Mouse (Mus musculus) liver, embryonic 15.5 days (tissue): ENCODE data around the gene Atp5g3. TPM values are rescaled to one million over a fixed set of nuclear protein-coding genes. Genes with fewer than 3 reads are reported as not detected.
"Not testable (repeated sequence)": the region's sequence is repeated elsewhere in the genome, so short reads cannot be mapped to it uniquely, and the experiment has no call there.

Source experiments
- ATAC-seq: fragments of 200-750 bp; cut with Nextera tagmentation; 2 replicates; pipeline ENCODE4 v1.8.0; 2017; ENCODE audit warnings: moderate number of reproducible peaks, mild to moderate bottlenecking, moderate library complexity; ENCODE audit not compliant: insufficient read depth
- H3K27ac ChIP-seq: fragments of 300-500 bp; sonication (generic); replicated peaks from 2 replicates; pipeline ENCODE4 v1.5.1; 2015; ENCODE audit warnings: mild to moderate bottlenecking, inconsistent platforms
- H3K27me3 ChIP-seq: fragments of 300-500 bp; sonication (generic); 2 replicates; pipeline ENCODE4 v1.6.1; 2015; ENCODE audit warnings: mild to moderate bottlenecking, inconsistent platforms
- H3K36me3 ChIP-seq: fragments of 300-500 bp; sonication (generic); replicated peaks from 2 replicates; pipeline ENCODE4 v1.6.1; 2015; ENCODE audit warnings: moderate library complexity, mild to moderate bottlenecking, inconsistent platforms
- H3K4me1 ChIP-seq: fragments of 300-500 bp; sonication (generic); replicated peaks from 2 replicates; pipeline ENCODE4 v1.6.1; 2015; ENCODE audit warnings: inconsistent platforms
- H3K4me2 ChIP-seq: fragments of 300-500 bp; sonication (generic); 2 replicates; pipeline ENCODE4 v1.6.1; 2015; ENCODE audit warnings: moderate library complexity, mild to moderate bottlenecking, inconsistent platforms
- H3K4me3 ChIP-seq: fragments of 300-500 bp; sonication (generic); replicated peaks from 2 replicates; pipeline ENCODE4 v1.5.1; 2015; ENCODE audit warnings: mild to moderate bottlenecking, inconsistent platforms
- H3K9ac ChIP-seq: fragments of 300-500 bp; sonication (generic); 2 replicates; pipeline ENCODE4 v1.6.1; 2015; ENCODE audit warnings: moderate library complexity, mild to moderate bottlenecking, inconsistent platforms
- H3K9me3 ChIP-seq: fragments of 300-500 bp; sonication (generic); replicated peaks from 2 replicates; pipeline ENCODE4 v1.6.1; 2016; ENCODE audit warnings: inconsistent platforms
- WGBS: fragments of 180-500 bp; shearing (Covaris S2); methylation state at CpG from one replicate; pipeline ENCODE4 v1.1.7; 2015; ENCODE audit warnings: mixed read lengths; ENCODE audit not compliant: insufficient replicate concordance; 5-methylcytosine and 5-hydroxymethylcytosine counted together
- polyA plus RNA-seq: library from polyadenylated mRNA; unstranded; fragments of >200 nt; fragmentation: Nextera tagmentation; extraction: Ambion mirVana; gene quantifications from 2 replicates; pipeline ENCODE4 v1.2.1, GENCODE M21; 2015

The Atp5g3 gene
- polyA plus RNA-seq, 1 experiment from 2014 or later = 686 TPM

DNA sequence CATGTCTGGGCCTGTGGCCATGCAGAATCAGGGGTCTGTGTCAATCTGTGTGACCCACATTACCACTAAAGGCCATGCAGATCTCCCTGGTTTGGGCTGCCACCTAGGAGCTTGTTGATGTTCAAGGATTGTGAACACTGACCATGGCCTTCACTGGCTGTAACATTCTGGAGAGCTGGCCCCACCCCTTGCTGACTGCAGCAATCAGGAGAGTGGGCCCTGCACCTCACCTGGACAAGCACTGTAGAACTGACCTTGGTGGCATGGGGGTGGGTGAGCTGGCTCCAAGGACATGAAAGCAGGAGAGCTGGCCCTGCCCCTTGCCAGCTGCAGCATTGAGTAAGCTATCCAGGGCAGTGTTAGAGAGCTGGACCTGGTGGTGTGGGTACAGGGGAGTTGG, 16.6 kb upstream of the Atp5g3 start:
- ATAC-seq = no peak
- Histone ChIP-seq H3K9ac (no peak overlapping the region), H3K4me1 (no peaks in the 10 kb centered on the region), H3K4me2 (no peak overlapping the region), H3K27ac (no peak overlapping the region), H3K9me3 (no peaks in the 10 kb centered on the region), H3K27me3 (peaks cover 1% of the 10 kb centered on the region; the same call in 1 of the 2 replicates), H3K36me3 (no peaks in the 10 kb centered on the region), H3K4me3 (no peak overlapping the region)

GRCm38 (mm10) chr2:73925539-73925938, 14.4 kb upstream of the Atp5g3 start:
- no peak for ATAC-seq
- H3K4me2 ChIP-seq = no peak overlapping the region
- WGBS = 48% methylated on average over 3 of the region's 3 CpGs
- H3K9ac ChIP-seq = no peak overlapping the region
- no peak overlapping the region for H3K27ac ChIP-seq
- no peaks in the 10 kb centered on the region for H3K36me3 ChIP-seq
- H3K4me1 ChIP-seq = no peaks in the 10 kb centered on the region
- no peaks in the 10 kb centered on the region for H3K27me3 ChIP-seq
- H3K4me3 ChIP-seq = no peak overlapping the region
- H3K9me3 ChIP-seq = no peaks in the 10 kb centered on the region

GRCm38 (mm10) chr2:73925089-73925488, 14.0 kb upstream of the Atp5g3 start:
- Histone ChIP-seq H3K27me3 (no peaks in the 10 kb centered on the region), H3K9ac (no peak overlapping the region), H3K27ac (no peak overlapping the region), H3K9me3 (no peaks in the 10 kb centered on the region), H3K4me3 (no peak overlapping the region), H3K36me3 (no peaks in the 10 kb centered on the region), H3K4me2 (no peak overlapping the region), H3K4me1 (no peaks in the 10 kb centered on the region)
- ATAC-seq = no peak
- WGBS = 24% methylated on average over 5 of the region's 5 CpGs

DNA sequence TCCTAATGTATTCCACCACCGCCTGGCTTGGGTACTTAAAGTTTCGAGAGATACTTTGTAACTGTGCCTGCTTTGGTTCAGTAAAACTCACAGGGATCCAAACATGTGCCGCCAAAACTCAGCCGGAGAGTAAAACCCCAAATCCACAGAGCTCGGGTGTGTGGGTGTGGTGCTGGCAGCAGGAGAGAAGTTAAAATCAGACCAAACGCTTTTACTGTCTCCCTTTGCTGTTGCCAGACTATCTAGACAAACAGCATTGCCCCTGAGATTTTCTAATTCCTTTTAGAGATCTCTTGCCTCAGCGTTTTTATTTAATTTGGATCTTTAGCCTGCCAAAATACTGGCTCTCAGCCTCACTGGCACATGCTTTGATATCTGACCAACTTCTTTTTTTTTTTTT, 8.5 kb upstream of the Atp5g3 start:
- peaks cover 10% of the 10 kb centered on the region for H3K27me3 ChIP-seq
- ATAC-seq = no peak
- no peak overlapping the region for H3K4me3 ChIP-seq
- no peak overlapping the region for H3K4me2 ChIP-seq
- H3K4me1 ChIP-seq = no peaks in the 10 kb centered on the region
- no peak overlapping the region for H3K27ac ChIP-seq
- H3K9ac ChIP-seq = no peak overlapping the region
- H3K36me3 ChIP-seq = no peaks in the 10 kb centered on the region
- no peaks in the 10 kb centered on the region for H3K9me3 ChIP-seq
- WGBS = 59% methylated on average over 7 of the region's 7 CpGs

- WGBS = 27% methylated on average over 3 of the region's 3 CpGs
- ATAC-seq = no peak
- peaks cover 25% of the 10 kb centered on the region for H3K36me3 ChIP-seq
- peak overlapping the region; percentile 88 for H3K4me2 ChIP-seq
- no peak overlapping the region for H3K4me3 ChIP-seq
- peaks cover 30% of the 10 kb centered on the region for H3K4me1 ChIP-seq
- no peak overlapping the region for H3K9ac ChIP-seq
- peaks cover 4% of the 10 kb centered on the region for H3K27me3 ChIP-seq
- H3K27ac ChIP-seq = no peak overlapping the region
- H3K9me3 ChIP-seq = no peaks in the 10 kb centered on the region
These were observed 1.1 kb upstream of the Atp5g3 start for GRCm38 (mm10) chr2:73912264-73912663.

GRCm38 (mm10) chr2:73910571-73911174, 453 bp downstream of the Atp5g3 start:
- H3K4me3 ChIP-seq = peak overlapping the region; percentile 99
- under 1% methylated on average over 48 of the region's 50 CpGs for WGBS
- H3K36me3 ChIP-seq = peaks cover 37% of the 10 kb centered on the region
- peak overlapping the region; percentile 95 for H3K27ac ChIP-seq
- peak overlapping the region; percentile 100 for H3K9ac ChIP-seq
- peak; percentile 68 for ATAC-seq
- peaks cover 30% of the 10 kb centered on the region for H3K4me1 ChIP-seq
- peaks cover 2% of the 10 kb centered on the region; the same call in 1 of the 2 replicates for H3K27me3 ChIP-seq
- H3K9me3 ChIP-seq = no peaks in the 10 kb centered on the region
- peak overlapping the region; percentile 88 for H3K4me2 ChIP-seq

GRCm38 (mm10) chr2:73909116-73909515, 2.0 kb downstream of the Atp5g3 start:
- Histone ChIP-seq H3K4me1 (peaks cover 37% of the 10 kb centered on the region), H3K36me3 (peaks cover 37% of the 10 kb centered on the region), H3K27ac (no peak overlapping the region), H3K27me3 (no peaks in the 10 kb centered on the region), H3K4me3 (no peak overlapping the region), H3K4me2 (0 out of 2 replicates have a peak overlapping the region, but pooled peaks have one; percentile 6), H3K9ac (no peak overlapping the region), H3K9me3 (no peaks in the 10 kb centered on the region)
- 78% methylated on average over 2 of the region's 2 CpGs for WGBS
- ATAC-seq = no peak

GRCm38 (mm10) chr2:73904679-73905078, 6.4 kb downstream of the Atp5g3 start:
- not testable (repeated sequence) for H3K27ac ChIP-seq, H3K27me3 ChIP-seq, H3K4me2 ChIP-seq, H3K9ac ChIP-seq, H3K4me3 ChIP-seq, H3K9me3 ChIP-seq
- Histone ChIP-seq H3K36me3 (peaks cover 33% of the 10 kb centered on the region), H3K4me1 (peaks cover 25% of the 10 kb centered on the region)
- peak; percentile 69 for ATAC-seq

GRCm38 (mm10) chr2:73903536-73903935, 7.6 kb downstream of the Atp5g3 start:
- no peaks in the 10 kb centered on the region for H3K9me3 ChIP-seq
- no peak overlapping the region for H3K27ac ChIP-seq
- H3K36me3 ChIP-seq = peaks cover 24% of the 10 kb centered on the region
- H3K27me3 ChIP-seq = no peaks in the 10 kb centered on the region
- no peak overlapping the region for H3K4me3 ChIP-seq
- peak overlapping the region; percentile 10; the same call in 1 of the 2 replicates for H3K4me2 ChIP-seq
- ATAC-seq = 0 out of 2 replicates have a peak, but pooled peaks have one; percentile 18
- 83% methylated on average over 2 of the region's 2 CpGs for WGBS
- H3K4me1 ChIP-seq = peaks cover 16% of the 10 kb centered on the region
- no peak overlapping the region for H3K9ac ChIP-seq

DNA sequence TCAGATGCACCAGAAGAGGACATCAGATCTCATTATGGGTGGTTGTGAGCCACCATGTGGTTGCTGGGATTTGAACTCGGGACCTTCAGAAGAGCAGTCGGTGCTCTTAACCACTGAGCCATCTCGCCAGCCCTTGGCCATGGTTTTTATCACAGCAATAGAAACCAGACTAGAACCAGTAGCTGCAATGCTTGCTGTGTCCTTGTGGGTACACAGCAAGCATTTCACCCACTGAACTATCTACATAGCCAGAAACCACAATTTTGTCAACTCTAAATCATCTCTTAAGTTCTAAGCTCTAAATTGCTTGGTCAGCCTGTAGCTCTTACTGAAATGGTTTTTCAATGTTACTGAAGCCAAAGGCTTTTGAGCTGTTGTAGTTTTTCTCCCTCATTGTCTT, 8.8 kb downstream of the Atp5g3 start:
- not testable (repeated sequence) for ATAC-seq, H3K4me2 ChIP-seq, H3K27ac ChIP-seq, H3K9me3 ChIP-seq, H3K9ac ChIP-seq, H3K27me3 ChIP-seq, H3K4me3 ChIP-seq
- H3K4me1 ChIP-seq = peaks cover 14% of the 10 kb centered on the region
- WGBS = 68% methylated on average over 3 of the region's 3 CpGs
- H3K36me3 ChIP-seq = peaks cover 12% of the 10 kb centered on the region

DNA sequence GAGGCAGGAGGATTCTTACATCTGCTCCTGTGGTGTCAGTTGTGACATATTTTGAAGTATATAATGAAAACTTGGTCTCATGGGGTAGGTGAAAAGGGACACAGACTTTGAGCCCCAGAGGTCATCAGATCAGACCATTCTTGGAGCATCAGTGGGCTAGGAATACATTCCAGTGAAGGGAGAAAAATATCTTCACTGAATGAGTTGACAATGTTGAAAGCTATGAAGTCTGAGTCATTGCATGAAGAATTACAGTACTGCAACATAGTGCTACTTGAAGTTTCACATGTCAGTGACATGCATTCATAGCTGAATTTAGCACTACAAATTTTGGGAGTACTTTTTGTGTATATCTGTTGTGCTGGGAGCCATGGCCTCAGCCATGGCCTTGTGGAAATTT, 10.0 kb downstream of the Atp5g3 start:
- H3K4me1 ChIP-seq = peaks cover 14% of the 10 kb centered on the region
- no peak overlapping the region for H3K27ac ChIP-seq
- H3K9me3 ChIP-seq = no peaks in the 10 kb centered on the region
- no peak overlapping the region for H3K9ac ChIP-seq
- peaks cover under 1% of the 10 kb centered on the region for H3K36me3 ChIP-seq
- no peak overlapping the region for H3K4me2 ChIP-seq
- ATAC-seq = no peak
- no peaks in the 10 kb centered on the region for H3K27me3 ChIP-seq
- H3K4me3 ChIP-seq = no peak overlapping the region

DNA sequence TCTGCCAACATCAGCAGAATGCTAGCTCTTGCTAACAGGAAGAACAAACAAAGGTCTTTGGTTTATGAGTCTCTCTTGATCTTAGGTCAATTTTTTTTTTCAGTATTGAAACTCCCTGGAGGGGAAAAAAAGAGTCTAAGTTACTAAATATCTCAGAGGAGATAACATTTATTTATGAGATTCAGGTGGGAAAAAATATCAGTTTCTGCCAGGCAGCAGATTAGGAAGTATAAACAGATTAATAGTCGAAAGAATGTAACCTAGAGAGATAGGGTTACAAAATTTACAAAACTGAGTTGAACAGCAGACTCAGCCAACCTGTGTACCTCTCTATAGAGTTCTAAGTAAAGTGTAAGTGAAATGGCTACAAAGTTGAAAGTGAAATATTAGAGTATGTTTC, 10.8 kb downstream of the Atp5g3 start:
- WGBS = 36% methylated on average over 1 of the region's 1 CpGs
- ATAC-seq = no peak

More for the DNA sequence above, 10.8 kb downstream of the Atp5g3 start:
- Histone ChIP-seq H3K36me3 (no peaks in the 10 kb centered on the region), H3K4me2 (no peak overlapping the region), H3K4me1 (peaks cover 14% of the 10 kb centered on the region), H3K9me3 (no peaks in the 10 kb centered on the region), H3K4me3 (no peak overlapping the region), H3K27ac (no peak overlapping the region), H3K9ac (no peak overlapping the region), H3K27me3 (no peaks in the 10 kb centered on the region)
